Mouse (Mus musculus) ES-E14 (cell line): Measurements from ENCODE around the gene Adam1a.

ENCODE experiments used
- CHD2 ChIP-seq: IDR thresholded peaks from 2 replicates; pipeline ENCODE4 v1.6.1; 2014; ENCODE audit warnings: mild to moderate bottlenecking, low read depth, low read length, inconsistent platforms
- HCFC1 ChIP-seq: IDR thresholded peaks from 2 replicates; pipeline ENCODE4 v1.6.1; 2012; ENCODE audit warnings: low read length, inconsistent platforms, borderline replicate concordance; ENCODE audit not compliant: insufficient read depth
- MAFK ChIP-seq: IDR thresholded peaks from 2 replicates; pipeline ENCODE4 v1.6.1; 2014; ENCODE audit warnings: mild to moderate bottlenecking, low read depth, low read length, inconsistent platforms; ENCODE audit not compliant: insufficient read depth
- ZC3H11A ChIP-seq: IDR thresholded peaks from 2 replicates; pipeline ENCODE4 v1.6.1; 2012; ENCODE audit warnings: low read depth, mild to moderate bottlenecking, inconsistent platforms, low read length, borderline replicate concordance
- ZNF384 ChIP-seq: IDR thresholded peaks from 2 replicates; pipeline ENCODE4 v1.6.1; 2012; ENCODE audit warnings: low read depth, low read length, inconsistent platforms

DNA sequence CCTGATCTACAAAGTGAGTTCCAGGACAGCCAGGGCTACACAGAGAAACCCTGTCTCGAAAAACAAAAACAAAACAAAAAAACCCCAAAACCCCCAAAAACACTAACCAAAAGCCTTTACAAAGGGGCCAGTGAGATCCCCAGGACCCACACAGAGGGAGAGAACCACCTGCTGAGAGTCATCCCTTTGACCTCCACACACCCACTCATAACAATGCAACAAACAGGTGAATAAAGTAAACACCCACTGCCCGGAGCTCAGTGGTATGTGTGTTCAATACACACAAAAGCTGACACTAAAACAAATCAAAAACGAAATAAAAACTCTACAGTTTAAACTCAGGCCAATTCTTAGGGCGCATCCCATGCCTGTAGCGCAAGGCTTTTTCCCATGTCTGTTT lies 5.2 kb downstream of the Adam1a start:
- no peak for TF ChIP-seq MAFK
- no peak for TF ChIP-seq ZNF384
- no peak for TF ChIP-seq ZC3H11A
- TF ChIP-seq HCFC1: no peak
- no peak for TF ChIP-seq CHD2
